Mouse (Mus musculus): ENCODE data around the gene Dgcr2.
A peak's percentile ranks its signal among the peaks of the same experiment; 100 is the strongest.

DNA sequence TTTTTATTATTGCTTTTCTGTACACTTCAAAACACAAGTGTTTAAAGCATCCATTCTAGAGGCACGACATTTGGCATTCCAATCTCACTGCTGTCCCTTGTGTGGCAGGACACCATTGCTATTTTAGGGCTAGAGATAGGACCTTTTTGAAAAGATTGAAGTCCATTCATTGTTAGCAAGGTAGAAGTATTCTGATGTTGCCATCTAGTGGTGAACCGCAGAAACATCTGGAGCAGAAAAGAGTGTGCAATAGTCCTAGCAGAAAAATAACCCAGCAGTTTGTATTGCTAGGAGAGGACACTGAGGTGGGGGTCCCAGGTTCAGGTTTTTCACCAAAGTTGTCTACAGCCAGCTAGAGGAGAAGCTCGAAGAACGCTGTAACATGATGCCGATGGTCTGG is 86.2 kb downstream of the Dgcr2 start:
- TF ChIP-seq GATA1 (IDR thresholded peaks at IDR 0.05; ENCODE audit: borderline replicate concordance, low read length) (no peak), CTCF (IDR thresholded peaks at IDR 0.05; ENCODE audit: low read depth, low read length) (peak; percentile 40; the same call in 1 of the 2 replicates), POLR2AphosphoS5 (IDR thresholded peaks at IDR 0.05; ENCODE audit: insufficient replicate concordance, low read depth, low read length) (no peak)

Measured in G1E (cell line).